Mouse (Mus musculus) lung, postnatal 0 days (tissue): ENCODE data around the gene Tespa1.

Experiments used
- CTCF ChIP-seq: IDR thresholded peaks from 2 replicates; pipeline ENCODE4 v1.5.1; 2016; ENCODE audit warnings: antibody characterized with exemption, mild to moderate bottlenecking
- EP300 ChIP-seq: IDR thresholded peaks from 2 replicates; pipeline ENCODE4 v1.6.1; 2016; ENCODE audit warnings: antibody characterized with exemption, mild to moderate bottlenecking, control low read depth

DNA sequence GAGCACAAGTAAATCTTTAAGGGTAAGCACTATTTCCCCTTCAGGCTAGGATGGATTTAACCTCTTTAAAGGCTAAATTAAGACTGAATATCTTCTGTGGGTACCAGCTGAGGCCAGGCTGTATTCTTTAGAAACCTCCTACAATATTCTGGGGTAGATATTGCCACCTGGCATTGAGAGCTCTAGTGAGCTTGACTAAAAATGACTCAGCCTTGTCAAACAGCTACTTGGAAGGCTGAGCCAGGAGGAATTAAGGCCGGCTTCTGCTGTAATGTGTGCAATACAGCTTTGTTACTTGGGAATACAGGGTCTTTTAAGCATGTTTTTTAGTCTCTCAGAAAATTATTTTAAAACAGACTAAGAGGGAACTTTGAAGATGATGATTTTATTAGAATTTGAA lies 35.5 kb upstream of the Tespa1 start:
- no peak for TF ChIP-seq EP300
- no peak for TF ChIP-seq CTCF
